Mouse (Mus musculus) hindbrain, embryonic 15.5 days (tissue): Measurements from ENCODE around the gene Ceacam16. TPM values are rescaled to one million over a fixed set of nuclear protein-coding genes. Genes with fewer than 3 reads are reported as not detected.

Experiments used
- ATAC-seq: fragments of 200-750 bp; cut with Nextera tagmentation; 2 replicates; pipeline ENCODE4 v1.8.0; 2017; ENCODE audit warnings: low read depth, moderate number of reproducible peaks, moderate TSS enrichment; ENCODE audit not compliant: low FRiP score
- H3K27ac ChIP-seq: fragments of 300-500 bp; sonication (generic); replicated peaks from 2 replicates; pipeline ENCODE4 v1.5.1; 2015; ENCODE audit warnings: mild to moderate bottlenecking, inconsistent platforms
- H3K27me3 ChIP-seq: fragments of 300-500 bp; sonication (generic); 2 replicates; pipeline ENCODE4 v1.6.1; 2015; ENCODE audit warnings: control low read depth, inconsistent platforms
- H3K36me3 ChIP-seq: fragments of 300-500 bp; sonication (generic); 2 replicates; pipeline ENCODE4 v1.6.1; 2015; ENCODE audit warnings: control low read depth, inconsistent platforms
- H3K4me1 ChIP-seq: fragments of 300-500 bp; sonication (generic); replicated peaks from 2 replicates; pipeline ENCODE4 v1.6.1; 2015; ENCODE audit warnings: control low read depth, inconsistent platforms
- H3K4me2 ChIP-seq: fragments of 300-500 bp; sonication (generic); 2 replicates; pipeline ENCODE4 v1.6.1; 2015; ENCODE audit warnings: moderate library complexity, mild to moderate bottlenecking, inconsistent platforms
- H3K4me3 ChIP-seq: fragments of 300-500 bp; sonication (generic); 2 replicates; pipeline ENCODE4 v1.5.1; 2015; ENCODE audit warnings: mild to moderate bottlenecking, inconsistent platforms
- H3K9ac ChIP-seq: fragments of 300-500 bp; sonication (generic); 2 replicates; pipeline ENCODE4 v1.6.1; 2015; ENCODE audit warnings: inconsistent platforms
- H3K9me3 ChIP-seq: fragments of 300-500 bp; sonication (generic); 2 replicates; pipeline ENCODE4 v1.6.1; 2016; ENCODE audit warnings: control low read depth, inconsistent platforms
- WGBS: fragments of 180-500 bp; shearing (Covaris S2); methylation state at CpG from one replicate; pipeline ENCODE4 v1.1.7; 2015; 5-methylcytosine and 5-hydroxymethylcytosine counted together
- polyA plus RNA-seq: library from polyadenylated mRNA; unstranded; fragments of >200 nt; fragmentation: Nextera tagmentation; extraction: Ambion mirVana; gene quantifications from 2 replicates; pipeline ENCODE4 v1.2.1, GENCODE M21; 2015

Gene Ceacam16
- polyA plus RNA-seq, 1 experiment from 2014 or later = 2.0 TPM

GRCm38 (mm10) chr7:19865246-19866036, 4.3 kb upstream of the Ceacam16 start:
- no peaks in the 10 kb centered on the region for H3K27me3 ChIP-seq
- no peak overlapping the region for H3K9ac ChIP-seq
- 83% methylated on average over 8 of the region's 8 CpGs for WGBS
- no peak overlapping the region for H3K4me2 ChIP-seq
- no peak overlapping the region for H3K27ac ChIP-seq
- no peaks in the 10 kb centered on the region for H3K4me1 ChIP-seq
- no peak overlapping the region for H3K4me3 ChIP-seq
- H3K36me3 ChIP-seq = no peaks in the 10 kb centered on the region
- H3K9me3 ChIP-seq = no peaks in the 10 kb centered on the region
- ATAC-seq = no peak

GRCm38 (mm10) chr7:19864241-19864640, 3.1 kb upstream of the Ceacam16 start:
- H3K4me1 ChIP-seq = no peaks in the 10 kb centered on the region
- H3K4me2 ChIP-seq = no peak overlapping the region
- H3K4me3 ChIP-seq = no peak overlapping the region
- H3K36me3 ChIP-seq = no peaks in the 10 kb centered on the region
- no peak overlapping the region for H3K27ac ChIP-seq
- no peak overlapping the region for H3K9ac ChIP-seq
- H3K9me3 ChIP-seq = no peaks in the 10 kb centered on the region
- H3K27me3 ChIP-seq = no peaks in the 10 kb centered on the region
- 0 out of 2 replicates have a peak, but pooled peaks have one; percentile 7 for ATAC-seq
- WGBS = 50% methylated on average over 2 of the region's 2 CpGs

DNA sequence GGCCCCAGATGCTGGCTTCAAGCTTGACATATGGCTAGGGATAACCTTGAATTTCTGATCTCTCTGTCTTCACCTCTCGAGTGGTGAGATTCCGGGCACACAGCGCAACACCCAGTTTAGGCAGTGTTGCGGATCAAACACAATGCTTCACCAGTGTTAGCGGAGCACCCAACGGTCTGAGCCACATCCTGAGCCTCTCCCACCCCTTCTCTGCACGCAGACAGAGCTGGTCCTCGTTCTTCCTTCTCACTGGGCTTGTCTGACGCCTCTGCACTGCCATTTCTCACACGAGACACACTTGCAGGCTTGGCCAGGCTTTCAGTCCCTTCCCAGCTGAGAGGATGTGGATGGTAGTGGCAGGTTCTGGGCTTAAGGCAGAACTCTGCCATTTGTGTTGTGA, 1.4 kb downstream of the Ceacam16 start:
- Histone ChIP-seq H3K4me2 (no peak overlapping the region), H3K9ac (no peak overlapping the region), H3K9me3 (no peaks in the 10 kb centered on the region), H3K4me3 (no peak overlapping the region), H3K27ac (no peak overlapping the region), H3K27me3 (no peaks in the 10 kb centered on the region), H3K36me3 (no peaks in the 10 kb centered on the region), H3K4me1 (no peaks in the 10 kb centered on the region)
- 77% methylated on average over 10 of the region's 10 CpGs for WGBS
- no peak for ATAC-seq

- H3K4me3 ChIP-seq = no peak overlapping the region
- H3K27ac ChIP-seq = no peak overlapping the region
- H3K36me3 ChIP-seq = no peaks in the 10 kb centered on the region
- WGBS = 90% methylated on average over 6 of the region's 6 CpGs
- H3K4me1 ChIP-seq = no peaks in the 10 kb centered on the region
- no peak overlapping the region for H3K4me2 ChIP-seq
- H3K9me3 ChIP-seq = no peaks in the 10 kb centered on the region
- H3K9ac ChIP-seq = no peak overlapping the region
- no peaks in the 10 kb centered on the region for H3K27me3 ChIP-seq
- ATAC-seq = no peak
Measured at GRCm38 (mm10) chr7:19856283-19856682, 4.8 kb downstream of the Ceacam16 start.

GRCm38 (mm10) chr7:19855663-19856062, 5.4 kb downstream of the Ceacam16 start:
- no peak overlapping the region for H3K9ac ChIP-seq
- H3K4me1 ChIP-seq = no peaks in the 10 kb centered on the region
- no peak overlapping the region for H3K4me3 ChIP-seq
- no peak for ATAC-seq
- H3K4me2 ChIP-seq = no peak overlapping the region
- no peaks in the 10 kb centered on the region for H3K27me3 ChIP-seq
- no peak overlapping the region for H3K27ac ChIP-seq
- WGBS = 84% methylated on average over 5 of the region's 5 CpGs
- H3K9me3 ChIP-seq = no peaks in the 10 kb centered on the region
- no peaks in the 10 kb centered on the region for H3K36me3 ChIP-seq

GRCm38 (mm10) chr7:19853526-19853925, 7.6 kb downstream of the Ceacam16 start:
- no peak for ATAC-seq
- 92% methylated on average over 20 of the region's 20 CpGs for WGBS
- Histone ChIP-seq H3K4me1 (no peaks in the 10 kb centered on the region), H3K4me3 (no peak overlapping the region), H3K9ac (no peak overlapping the region), H3K27me3 (no peaks in the 10 kb centered on the region), H3K9me3 (no peaks in the 10 kb centered on the region), H3K27ac (no peak overlapping the region), H3K4me2 (no peak overlapping the region), H3K36me3 (no peaks in the 10 kb centered on the region)

DNA sequence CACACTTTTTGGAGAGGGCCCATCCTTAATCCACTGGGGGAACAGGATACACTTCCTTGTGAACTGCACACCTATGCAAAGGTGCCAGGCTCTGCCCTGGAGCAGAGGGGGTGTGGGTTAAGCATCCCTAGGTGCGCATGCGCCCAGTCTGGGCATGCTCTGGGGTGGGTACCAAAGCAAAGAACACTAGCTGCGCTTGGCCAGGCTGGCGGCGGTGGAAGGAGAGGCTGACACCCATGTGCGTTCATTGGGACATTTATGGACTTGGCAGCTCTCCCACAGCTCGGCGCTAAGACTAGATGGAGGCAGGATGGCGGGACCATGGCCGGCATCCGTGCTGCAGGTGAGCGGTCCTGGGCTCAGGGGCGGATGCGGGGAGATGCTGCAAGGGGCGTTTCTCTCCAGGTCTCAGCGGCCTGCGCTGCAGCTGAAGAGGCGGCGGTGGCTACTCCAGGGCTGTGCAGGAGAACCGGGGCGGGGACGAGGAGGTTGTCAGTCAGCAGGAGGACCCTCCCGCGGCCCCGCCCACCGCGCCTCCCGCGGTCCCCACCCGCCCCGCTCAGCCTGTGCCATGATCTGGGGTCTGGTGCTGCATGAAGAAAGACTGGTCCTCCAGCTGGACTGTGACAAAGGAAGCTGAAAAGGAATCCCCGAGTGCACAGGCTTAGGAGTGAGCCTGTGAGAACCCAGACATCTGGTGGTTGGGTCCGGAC, 9.1 kb downstream of the Ceacam16 start, which contains the start of gene Gm19345:
Gene Gm19345, plus strand, starts transcription at position 146 of the 713 bp plus-strand sequence.
- no peaks in the 10 kb centered on the region for H3K4me1 ChIP-seq
- no peaks in the 10 kb centered on the region for H3K9me3 ChIP-seq
- H3K4me2 ChIP-seq = peak within 1 kb of the TSS; percentile 59
- H3K9ac ChIP-seq = peak within 1 kb of the TSS; percentile 58
- H3K27me3 ChIP-seq = no peaks in the 10 kb centered on the region
- H3K36me3 ChIP-seq = no peaks in the 10 kb centered on the region
- peak within 1 kb of the TSS; percentile 43 for H3K4me3 ChIP-seq
- 4% methylated on average over 32 of the region's 33 CpGs for WGBS
- peak within 1 kb of the TSS; percentile 75 for H3K27ac ChIP-seq
- ATAC-seq = peak; percentile 91

- Histone ChIP-seq H3K9me3 (no peaks in the 10 kb centered on the region), H3K36me3 (no peaks in the 10 kb centered on the region), H3K9ac (no peak overlapping the region), H3K4me1 (no peaks in the 10 kb centered on the region), H3K4me2 (no peak overlapping the region), H3K27ac (no peak overlapping the region), H3K4me3 (no peak overlapping the region), H3K27me3 (peaks cover 25% of the 10 kb centered on the region)
- WGBS = 64% methylated on average over 15 of the region's 15 CpGs
- ATAC-seq = no peak
Measured at GRCm38 (mm10) chr7:19844521-19845171, 16.5 kb downstream of the Ceacam16 start.

DNA sequence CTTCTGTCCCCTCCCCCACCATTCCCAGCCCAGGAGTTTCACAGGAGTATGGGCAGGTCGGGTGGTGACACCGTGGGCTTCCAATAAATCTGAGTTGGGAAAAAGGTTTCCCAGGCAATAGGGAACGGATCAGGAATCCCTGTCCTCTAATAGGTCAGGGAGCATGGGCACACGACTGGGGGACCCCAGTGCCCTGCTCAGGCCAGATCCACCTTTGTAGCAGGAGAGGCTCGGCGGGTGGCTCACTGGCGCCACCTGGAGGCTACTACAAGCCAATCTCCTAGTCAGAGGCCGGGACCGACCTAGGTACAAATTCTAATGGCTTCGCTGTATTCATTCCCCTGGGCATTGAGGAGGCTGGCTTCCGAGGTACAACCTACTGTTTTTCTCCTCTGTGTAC, 17.5 kb downstream of the Ceacam16 start:
- peak; percentile 62; the same call in 1 of the 2 replicates for ATAC-seq
- peaks cover 25% of the 10 kb centered on the region for H3K27me3 ChIP-seq
- no peaks in the 10 kb centered on the region for H3K4me1 ChIP-seq
- no peak overlapping the region for H3K9ac ChIP-seq
- H3K4me3 ChIP-seq = no peak overlapping the region
- WGBS = 2% methylated on average over 11 of the region's 11 CpGs
- H3K4me2 ChIP-seq = no peak overlapping the region
- H3K27ac ChIP-seq = no peak overlapping the region
- H3K9me3 ChIP-seq = no peaks in the 10 kb centered on the region
- H3K36me3 ChIP-seq = no peaks in the 10 kb centered on the region

GRCm38 (mm10) chr7:19842885-19843504, 18.1 kb downstream of the Ceacam16 start:
- ATAC-seq = no peak
- H3K27me3 ChIP-seq = peaks cover 25% of the 10 kb centered on the region
- H3K9ac ChIP-seq = no peak overlapping the region
- H3K4me3 ChIP-seq = no peak overlapping the region
- H3K36me3 ChIP-seq = no peaks in the 10 kb centered on the region
- no peak overlapping the region for H3K4me2 ChIP-seq
- H3K4me1 ChIP-seq = no peaks in the 10 kb centered on the region
- H3K27ac ChIP-seq = no peak overlapping the region
- WGBS = 25% methylated on average over 18 of the region's 19 CpGs
- no peaks in the 10 kb centered on the region for H3K9me3 ChIP-seq

DNA sequence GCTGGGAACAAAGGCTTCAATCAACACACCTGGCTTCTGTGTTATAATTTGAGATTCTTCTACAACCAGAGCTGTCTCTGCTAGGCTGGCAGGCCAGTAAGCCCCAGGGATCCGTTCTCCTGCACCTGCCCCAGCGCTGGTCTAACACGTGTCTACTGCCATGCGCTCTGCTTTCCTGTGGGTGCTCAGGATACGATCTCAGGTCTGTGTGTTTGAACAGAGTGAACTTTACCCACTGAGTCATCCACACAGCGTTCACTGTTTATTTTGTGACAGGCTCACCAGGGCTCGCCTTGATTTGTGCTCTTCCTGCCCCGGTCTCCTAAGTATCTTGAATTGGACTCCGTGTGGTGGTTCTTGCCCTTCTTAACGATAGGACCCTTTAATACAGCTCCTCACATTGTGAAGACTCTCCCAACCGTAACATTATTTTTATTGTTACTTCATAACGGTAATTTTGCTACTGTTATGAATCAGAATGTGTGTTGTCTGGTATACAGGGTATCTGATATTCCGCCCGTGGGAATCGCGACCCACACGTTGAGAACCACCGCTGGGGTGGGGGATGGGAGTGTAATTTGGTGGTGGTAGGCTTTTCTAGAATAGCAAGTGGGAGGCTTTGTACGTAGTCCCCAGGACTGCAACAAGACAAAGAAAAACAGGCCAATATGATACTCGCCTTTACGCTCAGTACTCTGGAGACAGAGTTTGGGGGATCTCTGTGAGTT, 19.2 kb downstream of the Ceacam16 start:
- ATAC-seq = no peak
- no peaks in the 10 kb centered on the region for H3K4me1 ChIP-seq
- no peak overlapping the region for H3K27ac ChIP-seq
- H3K9me3 ChIP-seq = no peaks in the 10 kb centered on the region
- H3K9ac ChIP-seq = no peak overlapping the region
- no peaks in the 10 kb centered on the region for H3K36me3 ChIP-seq
- H3K4me3 ChIP-seq = no peak overlapping the region
- peaks cover 25% of the 10 kb centered on the region for H3K27me3 ChIP-seq
- H3K4me2 ChIP-seq = no peak overlapping the region
- 78% methylated on average over 21 of the region's 21 CpGs for WGBS
